Mouse (Mus musculus) liver, adult 2 months (tissue): ENCODE measurements around the gene Rabl6. TPM values are rescaled to one million over a fixed set of nuclear protein-coding genes. Genes with fewer than 3 reads are reported as not detected.
A peak's percentile ranks its signal among the peaks of the same experiment; 100 is the strongest.

ENCODE experiments used
- DNase-seq: peaks from one replicate; pipeline ENCODE4 v3.0.0-alpha.2; 2011; ENCODE audit warnings: low read depth, low spot score; ENCODE audit errors: extremely low read depth
- H3K27ac ChIP-seq: fragments of 200-500 bp; replicated peaks from 2 replicates; pipeline ENCODE4 v1.5.1; 2012; ENCODE audit warnings: low read depth, mild to moderate bottlenecking, control low read depth, inconsistent platforms, low read length; ENCODE audit not compliant: insufficient read depth
- H3K27me3 ChIP-seq: fragments of 200-500 bp; 2 replicates; pipeline ENCODE4 v1.6.1; 2012; ENCODE audit warnings: mild to moderate bottlenecking, moderate library complexity, low read length, inconsistent platforms; ENCODE audit not compliant: control insufficient read depth, insufficient read depth
- H3K36me3 ChIP-seq: fragments of 200-500 bp; 2 replicates; pipeline ENCODE4 v1.6.1; 2012; ENCODE audit warnings: low read length, inconsistent platforms; ENCODE audit not compliant: control insufficient read depth, insufficient read depth
- H3K4me1 ChIP-seq: fragments of 200-500 bp; 2 replicates; pipeline ENCODE4 v1.6.1; 2011; ENCODE audit warnings: low read length; ENCODE audit not compliant: control insufficient read depth, insufficient read depth
- H3K4me3 ChIP-seq: fragments of 200-500 bp; 2 replicates; pipeline ENCODE4 v1.5.1; 2011; ENCODE audit warnings: low read depth, mild to moderate bottlenecking, control low read depth, low read length, moderate library complexity; ENCODE audit not compliant: insufficient read depth
- H3K79me2 ChIP-seq: fragments of 200-500 bp; 2 replicates; pipeline ENCODE4 v1.6.1; 2012; ENCODE audit warnings: inconsistent platforms, mild to moderate bottlenecking, low read length, moderate library complexity; ENCODE audit not compliant: control insufficient read depth, insufficient read depth
- H3K9ac ChIP-seq: fragments of 200-500 bp; 2 replicates; pipeline ENCODE4 v1.6.1; 2012; ENCODE audit warnings: low read depth, mild to moderate bottlenecking, control low read depth, inconsistent platforms, low read length
- CTCF ChIP-seq: fragments of 200-500 bp; IDR thresholded peaks from 2 replicates; pipeline ENCODE4 v1.5.1; 2011; ENCODE audit warnings: low read depth, low read length, control low read depth
- POLR2A ChIP-seq: fragments of 200-500 bp; IDR thresholded peaks from 2 replicates; pipeline ENCODE4 v1.6.1; 2011; ENCODE audit warnings: low read length, control low read depth; ENCODE audit not compliant: insufficient read depth; ENCODE audit errors: extremely low read depth
- WGBS: fragments of 180-500 bp; shearing (Covaris S2); methylation state at CpG from one replicate; pipeline ENCODE4 v1.1.7; 2018; 5-methylcytosine and 5-hydroxymethylcytosine counted together
- polyA plus RNA-seq: library from polyadenylated mRNA; depleted of rRNA; stranded (reverse); fragments of >200 nt; gene quantifications from 2 replicates; pipeline ENCODE4 v1.2.3, GENCODE M21; 2012
- total RNA-seq: library from RNA; depleted of rRNA; stranded (reverse); fragments of >200 nt; gene quantifications from 2 replicates; pipeline ENCODE4 v1.2.3, GENCODE M21; 2014

Rabl6 gene
- total and polyA plus RNA-seq, 2 experiments = 15.4 to 29.6 TPM

- no peak overlapping the region for H3K4me3 ChIP-seq
- no peaks in the 10 kb centered on the region for H3K4me1 ChIP-seq
- H3K79me2 ChIP-seq = no peaks in the 10 kb centered on the region
- 84% methylated on average over 2 of the region's 2 CpGs for WGBS
- peak; percentile 42 for DNase-seq
- H3K27ac ChIP-seq = no peak overlapping the region
- H3K9ac ChIP-seq = no peak overlapping the region
- H3K27me3 ChIP-seq = no peaks in the 10 kb centered on the region
- TF ChIP-seq CTCF = peak; percentile 60
- no peak for TF ChIP-seq POLR2A
- peaks cover 54% of the 10 kb centered on the region for H3K36me3 ChIP-seq
Measured at GRCm38 (mm10) chr2:25591863-25592262, 16.5 kb downstream of the Rabl6 start.

GRCm38 (mm10) chr2:25588227-25588907 is 20.0 kb downstream of the Rabl6 start:
- Histone ChIP-seq H3K36me3 (peaks cover 36% of the 10 kb centered on the region), H3K4me1 (no peaks in the 10 kb centered on the region), H3K27ac (no peak overlapping the region), H3K9ac (no peak overlapping the region), H3K4me3 (no peak overlapping the region), H3K27me3 (no peaks in the 10 kb centered on the region), H3K79me2 (no peaks in the 10 kb centered on the region)
- TF ChIP-seq POLR2A (no peak), CTCF (no peak)
- WGBS = 91% methylated on average over 8 of the region's 8 CpGs
- peak; percentile 29 for DNase-seq

- no peak for DNase-seq
- no peak overlapping the region for H3K27ac ChIP-seq
- no peaks in the 10 kb centered on the region for H3K27me3 ChIP-seq
- H3K4me3 ChIP-seq = no peak overlapping the region
- peaks cover 30% of the 10 kb centered on the region for H3K36me3 ChIP-seq
- H3K9ac ChIP-seq = no peak overlapping the region
- WGBS = 91% methylated on average over 8 of the region's 8 CpGs
- TF ChIP-seq CTCF (no peak), POLR2A (no peak)
- no peaks in the 10 kb centered on the region for H3K79me2 ChIP-seq
- H3K4me1 ChIP-seq = no peaks in the 10 kb centered on the region
Measured at GRCm38 (mm10) chr2:25587290-25587689, 21.0 kb downstream of the Rabl6 start.

- 63% methylated on average over 3 of the region's 3 CpGs for WGBS
- Histone ChIP-seq H3K9ac (no peak overlapping the region), H3K4me1 (peaks cover 2% of the 10 kb centered on the region; the same call in 1 of the 2 replicates), H3K4me3 (no peak overlapping the region), H3K27me3 (no peaks in the 10 kb centered on the region), H3K36me3 (peaks cover 16% of the 10 kb centered on the region; the same call in 1 of the 2 replicates), H3K27ac (no peak overlapping the region), H3K79me2 (no peaks in the 10 kb centered on the region)
- no peak for DNase-seq
- no peak for TF ChIP-seq CTCF
- no peak for TF ChIP-seq POLR2A
Measured at GRCm38 (mm10) chr2:25585601-25586000, 22.7 kb downstream of the Rabl6 start.

- no peak for DNase-seq
- peaks cover 2% of the 10 kb centered on the region for H3K4me1 ChIP-seq
- H3K27ac ChIP-seq = no peak overlapping the region
- no peak overlapping the region for H3K9ac ChIP-seq
- peaks cover 1% of the 10 kb centered on the region for H3K27me3 ChIP-seq
- 93% methylated on average over 4 of the region's 4 CpGs for WGBS
- H3K79me2 ChIP-seq = no peaks in the 10 kb centered on the region
- peaks cover 11% of the 10 kb centered on the region; the same call in 1 of the 2 replicates for H3K36me3 ChIP-seq
- TF ChIP-seq POLR2A = no peak
- no peak for TF ChIP-seq CTCF
- no peak overlapping the region for H3K4me3 ChIP-seq
Measured at GRCm38 (mm10) chr2:25584856-25585255, 23.5 kb downstream of the Rabl6 start.

GRCm38 (mm10) chr2:25584152-25584551 is 24.2 kb downstream of the Rabl6 start:
- DNase-seq = no peak
- Histone ChIP-seq H3K79me2 (no peaks in the 10 kb centered on the region), H3K9ac (no peak overlapping the region), H3K36me3 (peaks cover 6% of the 10 kb centered on the region; the same call in 1 of the 2 replicates), H3K27me3 (peaks cover 9% of the 10 kb centered on the region), H3K4me3 (no peak overlapping the region), H3K4me1 (peaks cover 2% of the 10 kb centered on the region), H3K27ac (no peak overlapping the region)
- TF ChIP-seq CTCF (no peak), POLR2A (no peak)
- 73% methylated on average over 3 of the region's 3 CpGs for WGBS
